Mouse (Mus musculus) lung, adult 18-20 months (tissue): ENCODE results near the gene Cep128.

Source experiments
- DNase-seq, 2 experiments: peaks; one replicate each; pipeline ENCODE4 v3.0.0; 2022; ENCODE audit warnings: mixed read lengths in 2 of 2

The Cep128 gene

GRCm38 (mm10) chr12:91171613-91172012, 212.6 kb downstream of the Cep128 start:
- no peak for DNase-seq

GRCm38 (mm10) chr12:91161015-91161730, 223.0 kb downstream of the Cep128 start:
- DNase-seq = no peak

GRCm38 (mm10) chr12:91158481-91158880, 225.7 kb downstream of the Cep128 start:
- no peak for DNase-seq

GRCm38 (mm10) chr12:91154052-91154451, 230.2 kb downstream of the Cep128 start:
- no peak for DNase-seq

GRCm38 (mm10) chr12:91149152-91149551, 235.1 kb downstream of the Cep128 start:
- no peak for DNase-seq

GRCm38 (mm10) chr12:91134740-91135517, 249.3 kb downstream of the Cep128 start:
- no peak for DNase-seq

- DNase-seq = no peak
These were observed 269.2 kb downstream of the Cep128 start for GRCm38 (mm10) chr12:91115054-91115453.

- no peak for DNase-seq
These were observed 280.9 kb downstream of the Cep128 start for GRCm38 (mm10) chr12:91103316-91103715.

GRCm38 (mm10) chr12:91097869-91098268, 286.3 kb downstream of the Cep128 start:
- DNase-seq = no peak

GRCm38 (mm10) chr12:91096197-91096596, 288.0 kb downstream of the Cep128 start:
- no peak for DNase-seq

- no peak for DNase-seq
These were observed 295.9 kb downstream of the Cep128 start for GRCm38 (mm10) chr12:91088271-91088670.

GRCm38 (mm10) chr12:91085967-91086366, 298.2 kb downstream of the Cep128 start:
- DNase-seq = no peak

- DNase-seq = no peak
These were observed 308.6 kb downstream of the Cep128 start for GRCm38 (mm10) chr12:91075600-91075999.

- DNase-seq = no peak
These were observed 313.6 kb downstream of the Cep128 start for GRCm38 (mm10) chr12:91070551-91071045.

GRCm38 (mm10) chr12:91067083-91067441, 317.1 kb downstream of the Cep128 start:
- DNase-seq = no peak

- DNase-seq = no peak
These were observed 317.7 kb downstream of the Cep128 start for GRCm38 (mm10) chr12:91066286-91067082.

- DNase-seq = no peak
These were observed 318.8 kb downstream of the Cep128 start for GRCm38 (mm10) chr12:91065423-91065822.

- DNase-seq = no peak
These were observed 319.7 kb downstream of the Cep128 start for GRCm38 (mm10) chr12:91064368-91064999.

- DNase-seq = no peak
These were observed 320.7 kb downstream of the Cep128 start for GRCm38 (mm10) chr12:91063337-91064015.

- no peak for DNase-seq
These were observed 321.5 kb downstream of the Cep128 start for GRCm38 (mm10) chr12:91062681-91063080.

- DNase-seq = no peak
These were observed 324.4 kb downstream of the Cep128 start for GRCm38 (mm10) chr12:91059704-91060318.

GRCm38 (mm10) chr12:91056885-91057284, 327.3 kb downstream of the Cep128 start:
- no peak for DNase-seq
